Mouse (Mus musculus): Measurements from ENCODE around the gene Nudt8.

The Nudt8 gene

GRCm38 (mm10) chr19:3988750-3989149 lies 11.6 kb upstream of the Nudt8 start:
- no peak for DNase-seq

- no peak for DNase-seq
Observed at GRCm38 (mm10) chr19:3990804-3991203, 9.6 kb upstream of the Nudt8 start.

- DNase-seq = no peak
Observed at GRCm38 (mm10) chr19:3991562-3991961, 8.8 kb upstream of the Nudt8 start.

GRCm38 (mm10) chr19:3991966-3992365 lies 8.4 kb upstream of the Nudt8 start:
- no peak for DNase-seq

- DNase-seq = no peak
Observed at GRCm38 (mm10) chr19:3992416-3992815, 8.0 kb upstream of the Nudt8 start, which contains the start of gene Tbx10. Gene Tbx10 (plus strand): TSS chr19:3992752.

GRCm38 (mm10) chr19:3994932-3995331 lies 5.4 kb upstream of the Nudt8 start:
- no peak for DNase-seq

GRCm38 (mm10) chr19:3995505-3995904 lies 4.9 kb upstream of the Nudt8 start:
- DNase-seq = no peak

- DNase-seq = no peak
Observed at GRCm38 (mm10) chr19:3996106-3996505, 4.3 kb upstream of the Nudt8 start.

GRCm38 (mm10) chr19:3996747-3997146 lies 3.6 kb upstream of the Nudt8 start:
- DNase-seq = no peak

- DNase-seq = no peak
Observed at GRCm38 (mm10) chr19:3997231-3997630, 3.1 kb upstream of the Nudt8 start.

GRCm38 (mm10) chr19:3998335-3998734 lies 2.0 kb upstream of the Nudt8 start:
- DNase-seq = no peak

- DNase-seq = no peak
Observed at GRCm38 (mm10) chr19:3999121-3999730, 1.2 kb upstream of the Nudt8 start.

GRCm38 (mm10) chr19:4000949-4001525 lies 657 bp downstream of the Nudt8 start:
- DNase-seq = no peak

GRCm38 (mm10) chr19:4001752-4002151 lies 1.4 kb downstream of the Nudt8 start:
- DNase-seq = no peak

GRCm38 (mm10) chr19:4003112-4003511 lies 2.7 kb downstream of the Nudt8 start, which contains the start of gene Doc2g:
Gene Doc2g (plus strand): TSS chr19:4003313.
- no peak for DNase-seq

GRCm38 (mm10) chr19:4003641-4004040 lies 3.3 kb downstream of the Nudt8 start:
- no peak for DNase-seq

- DNase-seq = no peak
Observed at GRCm38 (mm10) chr19:4004331-4004730, 4.0 kb downstream of the Nudt8 start.

GRCm38 (mm10) chr19:4005091-4005490 lies 4.7 kb downstream of the Nudt8 start:
- no peak for DNase-seq

GRCm38 (mm10) chr19:4005971-4006370 lies 5.6 kb downstream of the Nudt8 start:
- no peak for DNase-seq

- no peak for DNase-seq
Observed at GRCm38 (mm10) chr19:4011086-4011485, 10.7 kb downstream of the Nudt8 start.

- peak; percentile 97 to 99 for DNase-seq
Observed at GRCm38 (mm10) chr19:4012432-4013022, 12.1 kb downstream of the Nudt8 start, which contains the start of gene Ndufv1. Gene Ndufv1 (minus strand): TSS chr19:4012806.

GRCm38 (mm10) chr19:4013066-4013465 lies 12.7 kb downstream of the Nudt8 start:
- DNase-seq = no peak

GRCm38 (mm10) chr19:4014802-4015201 lies 14.4 kb downstream of the Nudt8 start:
- DNase-seq = no peak

- no peak for DNase-seq
Observed at GRCm38 (mm10) chr19:4015635-4016034, 15.3 kb downstream of the Nudt8 start.

All from lung, postnatal 4 days (tissue).